ENCODE assay signal across 8 mouse cellular contexts in the genomic region with DNA sequence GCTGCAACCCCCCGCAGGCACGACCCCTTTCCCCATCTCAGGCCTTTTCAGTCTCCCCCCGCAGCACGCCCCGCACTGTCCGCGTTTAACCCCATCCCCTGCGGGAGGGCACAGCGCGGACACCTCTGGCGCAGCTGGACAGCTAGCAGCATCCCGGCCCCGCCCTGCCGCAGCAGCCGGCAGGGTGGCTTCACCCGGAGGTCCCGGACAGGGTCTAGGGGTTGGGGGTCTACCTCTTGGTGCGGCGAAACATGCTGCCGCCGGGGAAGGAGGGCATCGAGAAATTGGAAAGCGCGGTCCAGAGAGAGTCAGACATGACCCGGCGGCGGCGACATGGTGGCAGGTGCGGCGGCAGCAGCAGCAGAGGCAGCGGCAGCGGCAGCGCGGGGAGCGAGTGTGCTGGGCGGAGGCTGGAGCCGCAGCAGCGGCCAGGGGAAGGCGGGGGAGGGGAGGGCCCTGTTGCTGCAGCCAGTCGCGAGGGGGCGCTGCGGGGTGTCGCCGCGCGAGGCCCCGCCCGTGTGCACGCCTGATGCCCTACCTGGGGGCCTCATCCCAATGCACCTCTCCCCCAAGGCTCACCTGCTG. TPM values are rescaled to one million over a fixed set of nuclear protein-coding genes. Genes with fewer than 3 reads are reported as not detected.
DNase-seq lines count a peak whose midpoint lies in the region; ATAC-seq and TF ChIP-seq lines count a peak whose summit lies in the region.

TSS of gene Mast1 (minus strand) at position 398 of the 585 bp plus-strand sequence.

- H3K4me1 ChIP-seq in heart, embryonic 15.5 days (replicated peaks) = peaks cover 12% of the 10 kb centered on the region
- no peaks in the 10 kb centered on the region; the same call in none of the 2 replicates for H3K4me1 ChIP-seq in liver, postnatal 0 days (ENCODE audit: insufficient read depth)
- peaks cover 34% of the 10 kb centered on the region for H3K4me1 ChIP-seq in neural tube, embryonic 15.5 days

- H3K27ac ChIP-seq in heart, embryonic 15.5 days = no peak within 1 kb of the TSS
- H3K27ac ChIP-seq in liver, postnatal 0 days (ENCODE audit: low read depth) = no peak within 1 kb of the TSS
- peak within 1 kb of the TSS; percentile 96 for H3K27ac ChIP-seq in neural tube, embryonic 15.5 days (replicated peaks)

- H3K4me2 ChIP-seq in heart, embryonic 15.5 days = peak within 1 kb of the TSS; percentile 71
- peak within 1 kb of the TSS; percentile 70 for H3K4me2 ChIP-seq in liver, postnatal 0 days (ENCODE audit: low read depth, low read length)
- peak within 1 kb of the TSS; percentile 90 for H3K4me2 ChIP-seq in neural tube, embryonic 15.5 days

- H3K9ac ChIP-seq in heart, embryonic 15.5 days = 0 out of 2 replicates have a peak within 1 kb of the TSS, but pooled peaks have one; percentile 40
- 0 out of 2 replicates have a peak within 1 kb of the TSS, but pooled peaks have one; percentile 16 for H3K9ac ChIP-seq in liver, postnatal 0 days (replicated peaks)
- peak within 1 kb of the TSS; percentile 99 for H3K9ac ChIP-seq in neural tube, embryonic 15.5 days (replicated peaks)

- DNase-seq in ZHBTc4 (ENCODE audit: low read depth, low spot score) = peak; percentile 88
- DNase-seq in embryo, embryonic 9.5 days (ENCODE audit: extremely low spot score) = peak; percentile 71
- peak; percentile 28 to 83 for DNase-seq in kidney, postnatal 36 days
- DNase-seq in liver, postnatal 0 days = peak; percentile 80
- DNase-seq in thymus, postnatal 25 days = peak; percentile 51

- TF ChIP-seq CTCF in liver, postnatal 0 days (IDR thresholded peaks at IDR 0.05; ENCODE audit: low read depth) = peak; percentile 69

- H3K9me3 ChIP-seq in heart, embryonic 15.5 days (replicated peaks) = no peaks in the 10 kb centered on the region
- H3K9me3 ChIP-seq in liver, postnatal 0 days (ENCODE audit: low read length) = no peaks in the 10 kb centered on the region
- no peaks in the 10 kb centered on the region for H3K9me3 ChIP-seq in neural tube, embryonic 15.5 days (replicated peaks)

- peak within 1 kb of the TSS; percentile 46 for H3K4me3 ChIP-seq in heart, embryonic 15.5 days
- H3K4me3 ChIP-seq in liver, postnatal 0 days (ENCODE audit: low read depth, low read length) = peak within 1 kb of the TSS; percentile 44
- H3K4me3 ChIP-seq in neural tube, embryonic 15.5 days (replicated peaks) = peak within 1 kb of the TSS; percentile 85

- peak; percentile 60 for ATAC-seq in CD4-positive, CD25-positive, alpha-beta regulatory T cell, adult 4 months
- ATAC-seq in heart, embryonic 15.5 days (replicated peaks; ENCODE audit: insufficient number of reproducible peaks, insufficient read depth, low FRiP score, low read depth) = peak; percentile 56
- ATAC-seq in liver, postnatal 0 days = peak; percentile 67
- peak; percentile 68 for ATAC-seq in neural tube, embryonic 15.5 days (ENCODE audit: low FRiP score)

- peaks cover 78% of the 10 kb centered on the region for H3K27me3 ChIP-seq in heart, embryonic 15.5 days
- H3K27me3 ChIP-seq in liver, postnatal 0 days (ENCODE audit: insufficient read depth, low read length) = peaks cover 52% of the 10 kb centered on the region
- H3K27me3 ChIP-seq in neural tube, embryonic 15.5 days (replicated peaks) = 0 out of 2 replicates have a peak, but pooled peaks cover 4% of the 10 kb centered on the region

- no peaks in the 10 kb centered on the region for H3K36me3 ChIP-seq in heart, embryonic 15.5 days
- H3K36me3 ChIP-seq in liver, postnatal 0 days (replicated peaks; ENCODE audit: insufficient read depth, low read length) = no peaks in the 10 kb centered on the region
- H3K36me3 ChIP-seq in neural tube, embryonic 15.5 days = peaks cover 8% of the 10 kb centered on the region; the same call in 1 of the 2 replicates

- under 1% methylated on average over 50 of the region's 50 CpGs for whole genome bisulfite sequencing in heart, embryonic 15.5 days
- WGBS in liver, postnatal 0 days (ENCODE audit: insufficient replicate concordance) = 2% methylated on average over 46 of the region's 50 CpGs
- WGBS in neural tube, embryonic 15.5 days = 3% methylated on average over 46 of the region's 50 CpGs

- TF ChIP-seq EP300 in liver, postnatal 0 days (IDR thresholded peaks at IDR 0.05; ENCODE audit: low read depth) = no peak

RNA-seq across cellular contexts. Expression of gene Mast1, which starts in this region (rescaled TPM):
- polyA plus RNA-seq in CD4-positive, CD25-positive, alpha-beta regulatory T cell, adult 4 months (2017; shearing (Covaris generic)) = 1 to 10 TPM; 1.2 to 1.3 TPM
- 0.09 and 0.41 TPM in 2 replicates for polyA plus RNA-seq in heart, embryonic 15.5 days (2015; fragmentation: Nextera tagmentation; extraction: Ambion mirVana)
- polyA plus RNA-seq in liver, postnatal 0 days (2015; fragmentation: Nextera tagmentation; extraction: Ambion mirVana) = 0.07 TPM in 1 of 2 replicates, not detected in the other
- polyA plus RNA-seq in neural tube, embryonic 15.5 days (2015; fragmentation: Nextera tagmentation; extraction: Ambion mirVana) = 60.7 and 74.7 TPM in 2 replicates

Comparison
In these comparisons a context has a peak if more than half of its experiments do, and no peak if none do; other contexts are left out.
1. RNA of gene Mast1 (polyA plus RNA-seq): 60.7 to 74.7 TPM in neural tube, embryonic 15.5 days; 1.2 to 1.3 TPM in CD4-positive, CD25-positive, alpha-beta regulatory T cell, adult 4 months, 0.09 to 0.41 TPM in heart, embryonic 15.5 days and 0.07 TPM in liver, postnatal 0 days; every median in the first group is over 10 times any median in the second.
2. Peak in ATAC-seq, H3K4me3 ChIP-seq, H3K9ac ChIP-seq and H3K4me2 ChIP-seq in heart, embryonic 15.5 days; RNA of the gene not detected or under 1 TPM.
3. Peak in DNase-seq, ATAC-seq, H3K4me3 ChIP-seq, H3K9ac ChIP-seq and H3K4me2 ChIP-seq in liver, postnatal 0 days; RNA of the gene not detected or under 1 TPM.
4. H3K9ac ChIP-seq: peak in every context shown above with its lines; median percentile 99 in neural tube, embryonic 15.5 days; 40 in heart, embryonic 15.5 days; 16 in liver, postnatal 0 days.
5. Peak in every context shown above with its lines, with median percentiles within 50 percentile points of each other: ATAC-seq, DNase-seq, H3K4me2 ChIP-seq and H3K4me3 ChIP-seq.